Mouse (Mus musculus) urinary bladder, postnatal 10 days (tissue): ENCODE results near the gene Adamtsl1.

Experiments
- DNase-seq: peaks from one replicate; pipeline ENCODE4 v3.0.0; 2022; ENCODE audit warnings: low spot score

The Adamtsl1 gene

GRCm38 (mm10) chr4:86201766-86202165 is 687.8 kb downstream of the Adamtsl1 start:
- no peak for DNase-seq

DNA sequence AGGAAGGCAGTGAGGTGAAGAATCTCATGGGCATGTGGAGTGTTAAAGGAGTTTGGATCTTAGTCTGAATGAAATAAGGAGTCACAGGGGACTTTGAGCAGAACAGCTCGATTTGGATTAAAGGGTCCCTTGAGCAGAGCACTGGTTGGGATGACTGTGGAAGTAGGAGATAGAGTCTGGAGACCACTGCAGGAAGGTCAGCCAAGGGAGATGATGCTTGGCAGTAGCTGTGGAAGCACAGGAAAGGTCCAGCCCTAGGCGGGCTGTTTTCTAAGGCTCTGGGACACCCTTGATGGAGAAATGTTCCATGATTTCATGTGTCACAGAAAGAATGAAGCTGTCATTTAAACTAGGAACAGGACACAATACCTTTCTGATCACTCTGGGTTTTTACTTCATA is 689.3 kb downstream of the Adamtsl1 start:
- DNase-seq: no peak

GRCm38 (mm10) chr4:86224875-86225274 is 710.9 kb downstream of the Adamtsl1 start:
- DNase-seq: no peak

DNA sequence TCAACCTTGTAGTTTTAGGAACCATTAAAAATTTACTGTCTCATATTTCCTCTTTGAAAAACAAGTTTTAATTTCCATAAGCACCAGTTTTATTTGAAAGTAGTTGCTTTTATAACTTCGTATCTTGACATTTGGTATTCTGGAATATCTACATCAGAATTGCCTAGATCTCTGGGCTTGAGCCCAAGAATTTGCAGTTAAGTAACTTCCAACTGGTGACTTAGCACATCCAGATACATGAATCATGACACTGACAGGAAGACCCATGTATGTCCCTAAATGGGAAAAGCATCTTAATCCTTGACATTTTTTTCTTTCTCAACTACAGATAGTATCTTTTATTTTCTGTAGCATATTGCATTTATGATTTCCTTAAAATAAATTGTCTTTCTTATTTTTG is 713.1 kb downstream of the Adamtsl1 start:
- DNase-seq: no peak

DNA sequence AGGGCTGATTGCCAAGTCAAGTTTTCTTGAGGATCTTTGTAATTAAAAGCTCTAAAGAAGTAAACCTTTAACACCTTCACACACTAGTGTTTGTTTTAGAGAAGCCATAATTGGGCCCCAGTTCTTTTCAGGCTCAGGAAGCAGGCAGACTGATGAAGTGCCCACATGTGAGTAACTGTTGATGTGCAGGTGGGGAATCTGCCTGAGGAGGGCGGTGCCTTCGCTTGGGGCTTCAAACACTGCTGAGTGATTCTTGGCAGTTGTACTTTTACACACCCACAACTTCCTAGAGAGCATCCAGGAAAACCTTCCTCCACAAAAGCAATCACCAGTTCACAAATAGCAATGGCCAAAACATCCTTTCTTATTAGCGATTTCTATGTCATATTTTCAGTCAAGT is 719.2 kb downstream of the Adamtsl1 start:
- DNase-seq: no peak

DNA sequence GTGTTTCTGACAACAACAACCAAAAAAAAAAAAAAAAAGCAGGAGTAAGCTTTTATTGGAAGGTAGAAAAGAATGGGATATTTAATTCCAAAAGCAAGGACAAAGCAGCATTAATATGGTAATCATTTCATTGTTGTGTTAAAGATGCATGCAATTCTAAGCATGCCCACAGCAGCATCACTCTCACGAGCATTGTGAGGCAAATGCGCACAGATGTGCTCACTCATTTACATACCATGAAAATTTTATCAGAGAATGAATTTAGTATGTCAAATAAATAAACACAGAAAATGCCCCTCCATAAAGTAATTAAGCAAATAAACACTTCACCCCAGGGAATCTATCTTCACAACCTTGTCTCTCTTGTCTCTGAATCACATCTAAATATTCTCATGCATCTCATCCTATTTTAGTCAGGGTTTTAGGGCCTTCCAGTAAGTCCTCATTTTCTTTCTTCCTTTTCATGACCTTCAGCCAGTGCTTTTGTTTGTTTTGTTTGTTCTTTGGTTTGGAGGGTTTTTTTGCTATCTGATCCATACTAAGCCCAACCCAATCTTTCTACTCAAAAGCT is 728.0 kb downstream of the Adamtsl1 start:
- DNase-seq: no peak

DNA sequence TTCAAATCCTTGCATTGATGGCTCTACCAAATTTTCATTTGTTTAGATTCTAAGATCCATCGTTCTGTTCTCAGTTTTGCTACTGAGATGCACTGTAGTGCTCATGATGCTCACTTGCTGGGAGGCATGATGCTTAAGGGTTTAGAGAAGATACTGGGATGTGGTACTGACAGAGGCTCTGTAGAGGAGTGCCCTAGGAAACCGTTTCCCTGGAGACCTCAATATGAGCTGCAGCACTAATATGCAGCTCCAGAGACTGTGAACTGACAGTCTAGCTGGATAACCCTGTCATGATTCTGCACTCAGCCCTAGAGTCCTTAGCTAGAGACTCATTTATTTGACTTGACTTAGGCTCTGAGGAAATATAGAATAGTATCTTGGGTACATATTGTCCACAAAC is 756.1 kb downstream of the Adamtsl1 start:
- no peak for DNase-seq

DNA sequence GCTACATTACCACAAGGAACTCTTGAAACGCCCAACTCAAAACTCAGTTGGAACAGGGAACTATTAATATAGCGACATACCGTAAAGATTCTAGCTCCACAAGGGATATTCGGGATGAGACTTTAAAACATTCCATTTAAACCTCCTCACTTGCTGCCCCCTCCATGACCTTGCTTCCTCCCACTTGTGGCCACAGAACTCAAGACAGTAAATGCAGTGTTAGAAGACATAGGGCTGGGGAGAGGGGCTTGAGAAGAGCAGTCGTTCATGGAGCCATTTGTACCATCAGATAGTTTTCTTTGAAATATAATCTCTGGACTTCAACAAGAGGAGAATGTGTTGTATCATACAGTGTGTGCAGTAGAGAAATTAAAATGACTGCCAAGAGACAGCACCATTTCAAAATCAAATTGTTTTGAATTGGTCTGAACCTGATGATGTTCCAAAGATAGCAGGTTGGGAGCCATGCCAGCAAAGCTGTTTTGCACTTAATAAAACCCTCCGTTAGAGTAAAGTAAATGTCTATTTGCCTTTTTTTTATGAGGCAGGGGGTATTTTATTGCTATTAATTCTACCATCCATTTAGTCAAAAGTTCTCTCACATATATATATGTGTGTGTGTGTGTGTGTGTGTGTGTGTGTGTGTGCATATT is 759.9 kb downstream of the Adamtsl1 start:
- no peak for DNase-seq

- no peak for DNase-seq
Observed at GRCm38 (mm10) chr4:86274663-86275062, 760.7 kb downstream of the Adamtsl1 start.

- no peak for DNase-seq
Observed at GRCm38 (mm10) chr4:86276021-86276813, 762.2 kb downstream of the Adamtsl1 start.

DNA sequence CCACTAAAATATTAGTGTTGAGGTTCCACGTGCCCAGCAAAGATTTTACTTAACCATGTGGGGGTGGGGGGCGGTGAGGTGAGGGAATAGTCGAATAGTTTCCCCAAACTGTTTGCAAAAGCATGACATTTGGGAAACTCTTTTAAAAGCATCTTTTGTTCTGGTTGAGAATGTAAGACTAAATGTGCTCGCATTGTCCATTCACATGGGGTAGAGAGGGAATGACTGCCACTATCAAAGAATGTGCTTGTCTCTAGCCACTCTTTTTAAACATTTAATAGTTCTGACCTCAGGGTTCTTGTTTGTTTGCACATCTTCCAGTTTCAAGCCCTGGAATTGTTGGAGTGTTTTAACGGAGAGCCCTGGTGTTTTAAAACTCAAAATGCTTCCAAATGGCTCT is 764.6 kb downstream of the Adamtsl1 start:
- DNase-seq: no peak

- DNase-seq: no peak
Observed at GRCm38 (mm10) chr4:86286572-86286971, 772.6 kb downstream of the Adamtsl1 start.

DNA sequence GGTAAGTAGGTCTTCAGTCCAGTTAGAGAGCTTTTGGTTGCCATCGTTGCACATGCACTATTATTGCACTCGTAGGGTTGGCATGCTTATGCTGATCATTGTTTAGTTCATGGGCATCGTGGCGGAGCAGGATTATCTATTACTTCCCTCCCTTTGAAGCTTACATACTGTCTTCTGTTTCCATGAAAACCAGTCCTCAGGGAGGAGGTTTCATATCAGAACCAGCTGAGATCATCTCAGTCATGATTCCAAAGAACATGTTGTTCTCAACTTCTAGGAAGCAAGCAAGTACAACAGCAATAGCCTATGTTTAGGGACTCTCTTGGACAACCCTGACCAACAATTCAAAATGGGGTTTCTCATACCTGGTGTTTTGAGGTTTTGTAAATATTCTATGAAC is 774.3 kb downstream of the Adamtsl1 start:
- no peak for DNase-seq

DNA sequence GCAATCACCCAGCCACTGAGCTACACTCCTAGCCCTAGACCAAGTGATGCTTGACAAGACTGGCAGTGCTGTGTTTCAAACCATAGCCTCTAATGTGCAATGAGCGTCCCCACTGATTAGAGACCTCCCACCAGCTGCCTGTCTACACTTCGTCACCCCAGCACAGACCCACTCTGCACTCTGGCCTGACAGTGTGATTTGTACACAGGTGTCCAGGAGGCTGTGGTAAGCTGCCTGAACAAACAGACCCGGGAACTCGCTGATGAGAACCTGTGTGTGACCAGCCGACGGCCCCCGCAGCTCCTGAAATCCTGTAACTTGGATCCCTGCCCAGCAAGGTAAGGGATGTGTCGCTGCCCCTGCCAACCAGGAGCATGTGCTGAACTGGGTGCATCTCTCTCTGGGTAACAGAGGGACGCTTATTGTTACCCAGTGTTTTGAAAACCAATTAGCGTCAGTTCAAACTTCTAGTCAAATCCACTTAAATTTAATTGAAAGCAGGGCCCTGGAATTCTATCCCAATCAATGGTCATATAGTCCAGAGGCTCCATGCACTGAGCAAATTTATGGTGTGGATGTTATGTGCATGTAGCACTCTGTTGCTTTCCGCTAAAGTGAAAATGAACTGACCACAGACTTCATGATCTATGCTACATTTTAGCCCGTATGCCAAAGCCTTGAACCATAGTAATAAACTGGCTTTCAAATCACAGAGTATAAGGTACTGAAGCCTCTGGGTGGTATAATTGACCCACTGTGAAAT is 775.7 kb downstream of the Adamtsl1 start:
- DNase-seq: no peak

- no peak for DNase-seq
Observed at GRCm38 (mm10) chr4:86294828-86295251, 780.9 kb downstream of the Adamtsl1 start.

- no peak for DNase-seq
Observed at GRCm38 (mm10) chr4:86301469-86301868, 787.5 kb downstream of the Adamtsl1 start.

GRCm38 (mm10) chr4:86302095-86302494 is 788.1 kb downstream of the Adamtsl1 start:
- DNase-seq: no peak

GRCm38 (mm10) chr4:86306753-86307152 is 792.8 kb downstream of the Adamtsl1 start:
- DNase-seq: no peak

- DNase-seq: no peak
Observed at GRCm38 (mm10) chr4:86309178-86309577, 795.2 kb downstream of the Adamtsl1 start.

DNA sequence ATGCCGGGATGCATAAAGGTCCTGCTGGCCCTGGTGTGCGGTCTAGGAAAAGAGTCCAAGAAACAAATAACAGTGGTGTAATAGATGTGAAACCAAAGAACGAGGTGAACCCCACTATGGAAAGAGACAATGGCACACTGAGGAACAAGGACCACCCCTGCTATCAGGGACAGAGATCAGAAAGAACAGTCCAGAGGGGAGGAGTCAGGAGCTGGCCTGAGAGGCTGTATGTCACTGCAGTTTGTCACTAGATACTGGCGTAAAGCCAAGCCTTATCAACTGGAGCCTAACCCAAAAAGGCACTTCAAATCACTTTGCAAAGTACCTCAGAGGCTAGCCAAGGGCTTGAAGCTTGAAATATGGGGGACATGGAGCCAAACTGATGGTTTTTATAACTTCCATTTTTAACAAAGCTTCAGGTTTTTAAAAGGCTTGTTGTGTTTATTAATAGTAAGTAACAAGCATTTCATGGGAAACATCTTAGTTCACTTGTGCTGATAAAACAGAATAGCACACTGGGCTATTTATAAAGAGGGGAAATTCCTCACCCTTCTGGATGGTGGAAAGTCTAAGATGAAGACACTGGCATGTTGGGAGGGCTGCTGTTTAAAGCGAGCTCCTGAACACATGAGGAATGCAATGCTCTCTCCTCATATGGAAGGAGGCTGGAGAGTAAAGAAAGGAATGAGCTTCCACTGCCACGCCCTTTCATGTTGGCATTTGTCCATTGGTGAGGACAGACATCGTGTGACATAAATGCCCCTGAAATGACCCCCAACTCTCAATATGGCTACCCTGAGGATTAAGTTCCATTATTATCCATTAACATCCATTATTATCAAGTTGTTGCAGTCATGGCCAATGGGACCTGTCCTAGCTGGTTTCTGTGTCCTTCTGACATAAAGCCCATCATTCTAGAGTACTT is 797.1 kb downstream of the Adamtsl1 start:
- DNase-seq: no peak

DNA sequence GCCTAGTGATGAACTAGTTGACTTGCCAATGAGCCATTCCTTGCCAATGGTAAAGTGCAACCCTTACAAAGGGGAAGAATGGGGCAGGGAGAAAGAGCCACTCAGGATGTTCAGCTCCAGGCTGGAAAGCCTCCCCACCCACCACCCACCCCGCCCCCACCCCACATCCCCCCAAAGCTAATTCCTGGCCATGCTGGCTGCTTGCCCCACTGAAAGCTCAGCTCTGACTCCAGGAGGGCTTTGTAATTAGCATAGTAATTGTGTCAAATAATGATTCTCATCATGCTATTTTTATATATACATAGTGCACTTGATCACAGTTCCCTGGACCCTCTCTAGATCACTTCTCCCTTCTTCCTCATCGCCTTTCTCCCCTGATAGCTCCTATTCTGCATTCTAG is 798.4 kb downstream of the Adamtsl1 start:
- DNase-seq: no peak
